ENCODE assay signal across 11 mouse cellular contexts in genomic region chr1:25824626-25825025, GRCm38 (mm10). TPM values are rescaled to one million over a fixed set of nuclear protein-coding genes. Genes with fewer than 3 reads are reported as not detected.
DNase-seq lines count a peak whose midpoint lies in the region; ATAC-seq and TF ChIP-seq lines count a peak whose summit lies in the region.
"Had no signal": no experiment of that assay in that cellular context is flagged by ENCODE, and none has a peak within 500 bp of the region (broad histone marks: within the 10 kb centered on the region; RNA-seq: fewer than 3 reads in every experiment).

No protein-coding gene starts in this region.

- no peak for DNase-seq in cerebellum, adult 11 months
- DNase-seq in cerebellum, adult 2 months = peak; percentile 32 to 52
- no peak for DNase-seq in hindbrain, embryonic 14.5 days (ENCODE audit: low spot score)
- DNase-seq in heart, adult 2 months = no peak
- no peak for DNase-seq in lung, postnatal 14 days
- DNase-seq: kidney, postnatal 4 days had no signal

- H3K4me1 ChIP-seq in cerebellum, adult 2 months (ENCODE audit: control insufficient read depth, insufficient read depth, low read length) = peaks cover 7% of the 10 kb centered on the region; the same call in 1 of the 2 replicates
- H3K4me1 ChIP-seq in hindbrain, embryonic 14.5 days (replicated peaks; ENCODE audit: control insufficient read depth, insufficient read depth, low read length) = peaks cover 43% of the 10 kb centered on the region
- H3K4me1 ChIP-seq in midbrain, embryonic 13.5 days (replicated peaks) = peaks cover 53% of the 10 kb centered on the region
- no peaks in the 10 kb centered on the region for H3K4me1 ChIP-seq in heart, adult 2 months (ENCODE audit: control insufficient read depth, insufficient read depth, low read length)
- no peaks in the 10 kb centered on the region for H3K4me1 ChIP-seq in intestine, embryonic 15.5 days (replicated peaks)
- H3K4me1 ChIP-seq: lung, embryonic 15.5 days had no signal

- no peak for TF ChIP-seq CTCF in cerebellum, adult 2 months (IDR thresholded peaks at IDR 0.05; ENCODE audit: borderline replicate concordance, insufficient read depth, low read depth, low read length)
- TF ChIP-seq CTCF in heart, adult 2 months (IDR thresholded peaks at IDR 0.05) = no peak

- no peak for TF ChIP-seq POLR2A in cerebellum, adult 2 months (IDR thresholded peaks at IDR 0.05; ENCODE audit: borderline replicate concordance, insufficient read depth, low read length)
- TF ChIP-seq POLR2A in heart, adult 2 months (IDR thresholded peaks at IDR 0.05; ENCODE audit: insufficient read depth, low read depth, low read length) = no peak

- H3K27ac ChIP-seq in cerebellum, adult 2 months (ENCODE audit: insufficient read depth, low read length) = no peak overlapping the region; the same call in 1 of the 2 replicates
- no peak overlapping the region for H3K27ac ChIP-seq in hindbrain, embryonic 14.5 days
- no peak overlapping the region for H3K27ac ChIP-seq in midbrain, embryonic 13.5 days
- H3K27ac ChIP-seq in heart, adult 2 months = no peak overlapping the region
- H3K27ac ChIP-seq in intestine, embryonic 15.5 days = no peak overlapping the region
- H3K27ac ChIP-seq: lung, embryonic 15.5 days had no signal

- H3K9ac ChIP-seq in hindbrain, embryonic 14.5 days = peak overlapping the region; percentile 37
- H3K9ac ChIP-seq in midbrain, embryonic 13.5 days (replicated peaks) = peak overlapping the region; percentile 45; the same call in 1 of the 2 replicates
- H3K9ac ChIP-seq in heart, adult 2 months (ENCODE audit: low read depth, low read length) = no peak overlapping the region
- H3K9ac ChIP-seq in intestine, embryonic 15.5 days = no peak overlapping the region
- H3K9ac ChIP-seq: lung, embryonic 15.5 days had no signal

- H3K9me3 ChIP-seq in hindbrain, embryonic 14.5 days (ENCODE audit: control insufficient read depth, low read length) = no peaks in the 10 kb centered on the region
- H3K9me3 ChIP-seq in midbrain, embryonic 13.5 days = no peaks in the 10 kb centered on the region
- H3K9me3 ChIP-seq in intestine, embryonic 15.5 days = no peaks in the 10 kb centered on the region
- H3K9me3 ChIP-seq: lung, embryonic 15.5 days had no signal

- 22% methylated on average over 4 of the region's 4 CpGs for WGBS in cerebellum, adult 2 months
- 27% methylated on average over 4 of the region's 4 CpGs for WGBS in hindbrain, embryonic 14.5 days
- 9% methylated on average over 4 of the region's 4 CpGs for WGBS in midbrain, embryonic 13.5 days
- WGBS in heart, adult 2 months = 21% methylated on average over 4 of the region's 4 CpGs
- WGBS in intestine, embryonic 15.5 days = 35% methylated on average over 4 of the region's 4 CpGs

- 0 out of 2 replicates have a peak, but pooled peaks have one; percentile 22 for ATAC-seq in cerebellum, adult (ENCODE audit: insufficient number of reproducible peaks, low FRiP score, low TSS enrichment)
- no peak for ATAC-seq in hindbrain, embryonic 14.5 days (ENCODE audit: low FRiP score)
- no peak for ATAC-seq in midbrain, embryonic 13.5 days
- no peak for ATAC-seq in intestine, embryonic 15.5 days

- TF ChIP-seq EP300 in heart, adult 2 months (IDR thresholded peaks at IDR 0.05; ENCODE audit: insufficient read depth, low read depth, low read length) = no peak

- no peaks in the 10 kb centered on the region for H3K79me2 ChIP-seq in heart, adult 2 months (replicated peaks; ENCODE audit: control insufficient read depth, insufficient read depth, low read length)

- peak overlapping the region; percentile 8 for H3K4me3 ChIP-seq in cerebellum, adult 2 months (replicated peaks; ENCODE audit: insufficient read depth, low read depth, low read length)
- peak overlapping the region; percentile 19 for H3K4me3 ChIP-seq in hindbrain, embryonic 14.5 days (replicated peaks; ENCODE audit: low read length)
- H3K4me3 ChIP-seq in midbrain, embryonic 13.5 days (replicated peaks) = peak overlapping the region; percentile 71
- H3K4me3 ChIP-seq in heart, adult 2 months = no peak overlapping the region
- H3K4me3 ChIP-seq in intestine, embryonic 15.5 days (replicated peaks) = no peak overlapping the region
- H3K4me3 ChIP-seq: lung, embryonic 15.5 days had no signal

- H3K4me2 ChIP-seq in hindbrain, embryonic 14.5 days (replicated peaks) = peak overlapping the region; percentile 75
- peak overlapping the region; percentile 70 for H3K4me2 ChIP-seq in midbrain, embryonic 13.5 days (replicated peaks)
- H3K4me2 ChIP-seq in intestine, embryonic 15.5 days (replicated peaks) = no peak overlapping the region
- H3K4me2 ChIP-seq: heart, embryonic 11.5 days; lung, embryonic 15.5 days had no signal

- intact Hi-C loops in heart, adult 2 months (cut with DNase I) = no loop called here

- H3K36me3 ChIP-seq in hindbrain, embryonic 14.5 days (replicated peaks; ENCODE audit: control insufficient read depth, insufficient read depth) = no peaks in the 10 kb centered on the region
- H3K36me3 ChIP-seq in midbrain, embryonic 13.5 days = no peaks in the 10 kb centered on the region
- no peaks in the 10 kb centered on the region for H3K36me3 ChIP-seq in heart, adult 2 months (ENCODE audit: control insufficient read depth, insufficient read depth, low read length)
- no peaks in the 10 kb centered on the region for H3K36me3 ChIP-seq in intestine, embryonic 15.5 days
- H3K36me3 ChIP-seq: lung, embryonic 15.5 days had no signal

- H3K27me3 ChIP-seq in cerebellum, adult 2 months (ENCODE audit: control insufficient read depth, insufficient read depth, low read length) = no peaks in the 10 kb centered on the region
- no peaks in the 10 kb centered on the region for H3K27me3 ChIP-seq in hindbrain, embryonic 14.5 days (ENCODE audit: control insufficient read depth, insufficient read depth, low read length)
- H3K27me3 ChIP-seq in midbrain, embryonic 13.5 days = no peaks in the 10 kb centered on the region
- H3K27me3 ChIP-seq in heart, adult 2 months (ENCODE audit: control insufficient read depth, insufficient read depth, low read length) = no peaks in the 10 kb centered on the region
- H3K27me3 ChIP-seq in intestine, embryonic 15.5 days (replicated peaks) = peaks cover 12% of the 10 kb centered on the region

RNA-seq across cellular contexts. Expression of gene Adgrb3, which starts 4.9 kb away (rescaled TPM):
- 54.7 and 57.0 TPM in 2 replicates for polyA plus RNA-seq in cerebellum, adult 2 months (2012; rRNA removed)
- polyA plus RNA-seq in hindbrain, embryonic 14.5 days (2014; fragmentation: Nextera tagmentation; extraction: Ambion mirVana) = 62.0 and 68.3 TPM in 2 replicates
- polyA plus RNA-seq in midbrain, embryonic 13.5 days (2015; fragmentation: Nextera tagmentation; extraction: Ambion mirVana) = 39.6 and 44.1 TPM in 2 replicates
- total RNA-seq in heart, adult 2 months (2021) = not detected
- 0.06 TPM in 1 of 2 replicates, not detected in the other for polyA plus RNA-seq in heart, adult 2 months (2012; rRNA removed)
- 2.8 and 3.0 TPM in 2 replicates for polyA plus RNA-seq in intestine, embryonic 15.5 days (2015; fragmentation: Nextera tagmentation; extraction: Ambion mirVana)

Comparison
In these comparisons a context has a peak if more than half of its experiments do, and no peak if none do; other contexts are left out.
1. DNase-seq: peak in cerebellum, adult 2 months (2 of 2); none in cerebellum, adult 11 months (single experiment), hindbrain, embryonic 14.5 days (single experiment), heart, adult 2 months (0 of 2) and lung, postnatal 14 days (single experiment).
2. H3K4me3 ChIP-seq: peak in cerebellum, adult 2 months (single experiment), hindbrain, embryonic 14.5 days (single experiment) and midbrain, embryonic 13.5 days (single experiment); none in heart, adult 2 months (single experiment) and intestine, embryonic 15.5 days (single experiment).
3. H3K9ac ChIP-seq: peak in hindbrain, embryonic 14.5 days (single experiment) and midbrain, embryonic 13.5 days (single experiment); none in heart, adult 2 months (single experiment) and intestine, embryonic 15.5 days (single experiment).
4. RNA of gene Adgrb3, which starts 4.9 kb away (polyA plus RNA-seq): 62.0 to 68.3 TPM in hindbrain, embryonic 14.5 days, 54.7 to 57.0 TPM in cerebellum, adult 2 months and 39.6 to 44.1 TPM in midbrain, embryonic 13.5 days; 2.8 to 3.0 TPM in intestine, embryonic 15.5 days and 0.06 TPM in heart, adult 2 months; every median in the first group is over 10 times any median in the second.